Mouse (Mus musculus) heart, adult 2 months (tissue): Measurements from ENCODE around the gene Kif21a.

Source experiments
- CTCF ChIP-seq: fragments of 200-600 bp; IDR thresholded peaks from 2 replicates; pipeline ENCODE4 v1.8.1; 2022; ENCODE audit warnings: antibody characterized with exemption, mild to moderate bottlenecking, moderate library complexity
- EP300 ChIP-seq: fragments of 200-500 bp; IDR thresholded peaks from 2 replicates; pipeline ENCODE4 v1.6.1; 2011; ENCODE audit warnings: low read depth, low read length, control low read depth; ENCODE audit not compliant: insufficient read depth

DNA sequence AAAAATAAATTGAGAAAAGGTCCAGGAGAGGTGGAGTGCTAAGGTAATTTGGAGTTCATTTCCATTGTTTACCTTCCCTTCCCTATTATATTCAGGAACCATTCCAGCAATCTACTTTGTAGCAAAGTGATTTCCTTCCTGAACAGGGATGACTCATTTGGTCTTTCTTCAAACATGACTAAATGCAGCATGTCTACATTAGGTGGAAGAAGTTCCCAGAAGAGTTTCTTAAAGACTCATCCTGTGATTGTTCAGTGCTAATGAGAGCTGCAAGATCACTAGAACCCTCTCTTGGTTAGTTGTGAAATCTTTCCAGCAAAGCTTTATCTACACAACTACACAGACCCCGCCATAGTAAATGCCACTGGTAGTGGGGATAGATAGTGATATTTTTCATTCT, 22.7 kb upstream of the Kif21a start:
- TF ChIP-seq CTCF (no peak), EP300 (no peak)
